Mouse (Mus musculus): Measurements from ENCODE around the gene Igf2. TPM values are rescaled to one million over a fixed set of nuclear protein-coding genes. Genes with fewer than 3 reads are reported as not detected.

Igf2 gene
- polyA plus RNA-seq, 1 experiment from 2014 or later = 131 TPM

- Histone ChIP-seq H3K4me3 (ENCODE audit: low read depth, low read length) (no peak overlapping the region; the same call in 1 of the 2 replicates), H3K9ac (ENCODE audit: low read length) (peak overlapping the region; percentile 39; the same call in 1 of the 2 replicates), H3K4me1 (ENCODE audit: control insufficient read depth, insufficient read depth, low read length) (peaks cover 4% of the 10 kb centered on the region; the same call in 1 of the 2 replicates), H3K4me2 (peak overlapping the region; percentile 19; the same call in 1 of the 2 replicates), H3K27ac (ENCODE audit: low read depth, low read length) (peak overlapping the region; percentile 26; the same call in 1 of the 2 replicates), H3K9me3 (ENCODE audit: control insufficient read depth, low read length) (no peaks in the 10 kb centered on the region), H3K27me3 (ENCODE audit: control insufficient read depth, insufficient read depth, low read length) (no peaks in the 10 kb centered on the region), H3K36me3 (ENCODE audit: control insufficient read depth, insufficient read depth, low read length) (no peaks in the 10 kb centered on the region)
- DNase-seq (ENCODE audit: low spot score, missing footprints) = peak; percentile 98
- WGBS = 3% methylated on average over 12 of the region's 12 CpGs
- ATAC-seq (ENCODE audit: low FRiP score) = peak; percentile 95
These were observed 55.8 kb downstream of the Igf2 start for GRCm38 (mm10) chr7:142610627-142611406.

GRCm38 (mm10) chr7:142600921-142601320 lies 65.7 kb downstream of the Igf2 start:
- no peak overlapping the region for H3K9ac ChIP-seq (ENCODE audit: low read length)
- no peaks in the 10 kb centered on the region for H3K9me3 ChIP-seq (ENCODE audit: control insufficient read depth, low read length)
- ATAC-seq (ENCODE audit: low FRiP score) = no peak
- H3K27ac ChIP-seq (ENCODE audit: low read depth, low read length) = no peak overlapping the region
- no peak overlapping the region for H3K4me3 ChIP-seq (ENCODE audit: low read depth, low read length)
- H3K4me1 ChIP-seq (ENCODE audit: control insufficient read depth, insufficient read depth, low read length) = no peaks in the 10 kb centered on the region
- no peaks in the 10 kb centered on the region for H3K36me3 ChIP-seq (ENCODE audit: control insufficient read depth, insufficient read depth, low read length)
- no peak for DNase-seq (ENCODE audit: low spot score, missing footprints)
- no peaks in the 10 kb centered on the region for H3K27me3 ChIP-seq (ENCODE audit: control insufficient read depth, insufficient read depth, low read length)
- H3K4me2 ChIP-seq = no peak overlapping the region
- WGBS = 92% methylated on average over 2 of the region's 2 CpGs

MicroRNA genes within 50 kb of the gene (microRNA counts, 519-probe panel; counts per million panel counts)
- not detected for microRNA mmu-miR-483

Small RNA genes lying within 50 kb of the gene (microRNA-seq; reads per million reads assigned to microRNA genes)
- gene Mir483 = 804 reads per million, percentile 76 among the genes with 10 or more reads in this experiment

Other genes starting within 250 kb of the Igf2 start
- not detected in 2 replicates for gene Syt8, start 232.0 kb downstream of the Igf2 start, polyA plus RNA-seq (2014; fragmentation: Nextera tagmentation; extraction: Ambion mirVana)
- gene Tnni2, start 225.0 kb downstream of the Igf2 start, polyA plus RNA-seq (2014; fragmentation: Nextera tagmentation; extraction: Ambion mirVana) = 0.47 and 0.96 TPM in 2 replicates
- 11.1 and 13.1 TPM in 2 replicates for gene Lsp1, start 206.0 kb downstream of the Igf2 start, polyA plus RNA-seq (2014; fragmentation: Nextera tagmentation; extraction: Ambion mirVana)
- 0.77 and 2.0 TPM in 2 replicates for gene Tnnt3, start 168.0 kb downstream of the Igf2 start, polyA plus RNA-seq (2014; fragmentation: Nextera tagmentation; extraction: Ambion mirVana)
- 13.9 and 16.6 TPM in 2 replicates for gene Mrpl23, start 134.1 kb downstream of the Igf2 start, polyA plus RNA-seq (2014; fragmentation: Nextera tagmentation; extraction: Ambion mirVana)
- not detected in 2 replicates for gene Gm49394, start 3.1 kb upstream of the Igf2 start, polyA plus RNA-seq (2014; fragmentation: Nextera tagmentation; extraction: Ambion mirVana)
- not detected in 2 replicates for gene Ins2, start 76.6 kb upstream of the Igf2 start, polyA plus RNA-seq (2014; fragmentation: Nextera tagmentation; extraction: Ambion mirVana)